Mouse (Mus musculus) midbrain, embryonic 15.5 days (tissue): ENCODE results near the gene Sh3kbp1. TPM values are rescaled to one million over a fixed set of nuclear protein-coding genes. Genes with fewer than 3 reads are reported as not detected.

Experiments
- ATAC-seq: fragments of 200-750 bp; cut with Nextera tagmentation; replicated peaks from 2 replicates; pipeline ENCODE4 v1.8.0; 2017; ENCODE audit warnings: moderate TSS enrichment
- H3K27ac ChIP-seq: fragments of 300-500 bp; sonication (generic); 2 replicates; pipeline ENCODE4 v1.5.1; 2015; ENCODE audit warnings: mild to moderate bottlenecking, inconsistent platforms
- H3K27me3 ChIP-seq: fragments of 300-500 bp; sonication (generic); replicated peaks from 2 replicates; pipeline ENCODE4 v1.6.1; 2015; ENCODE audit warnings: inconsistent platforms
- H3K36me3 ChIP-seq: fragments of 300-500 bp; sonication (generic); replicated peaks from 2 replicates; pipeline ENCODE4 v1.6.1; 2015; ENCODE audit warnings: inconsistent platforms
- H3K4me1 ChIP-seq: fragments of 300-500 bp; sonication (generic); 2 replicates; pipeline ENCODE4 v1.6.1; 2015; ENCODE audit warnings: inconsistent platforms
- H3K4me2 ChIP-seq: fragments of 300-500 bp; sonication (generic); 2 replicates; pipeline ENCODE4 v1.6.1; 2015; ENCODE audit warnings: inconsistent platforms, mild to moderate bottlenecking, moderate library complexity
- H3K4me3 ChIP-seq: fragments of 300-500 bp; sonication (generic); 2 replicates; pipeline ENCODE4 v1.5.1; 2015; ENCODE audit warnings: mild to moderate bottlenecking, inconsistent platforms
- H3K9ac ChIP-seq: fragments of 300-500 bp; sonication (generic); 2 replicates; pipeline ENCODE4 v1.6.1; 2015; ENCODE audit warnings: mild to moderate bottlenecking, inconsistent platforms
- H3K9me3 ChIP-seq: fragments of 300-500 bp; sonication (generic); 2 replicates; pipeline ENCODE4 v1.6.1; 2016; ENCODE audit warnings: inconsistent platforms
- WGBS: fragments of 180-500 bp; shearing (Covaris S2); methylation state at CpG from one replicate; pipeline ENCODE4 v1.1.7; 2015; ENCODE audit warnings: mixed read lengths; 5-methylcytosine and 5-hydroxymethylcytosine counted together
- polyA plus RNA-seq: library from polyadenylated mRNA; unstranded; fragments of >200 nt; fragmentation: Nextera tagmentation; extraction: Ambion mirVana; gene quantifications from 2 replicates; pipeline ENCODE4 v1.2.1, GENCODE M21; 2015

Gene Sh3kbp1
- polyA plus RNA-seq, 1 experiment from 2014 or later = 44.5 TPM

DNA sequence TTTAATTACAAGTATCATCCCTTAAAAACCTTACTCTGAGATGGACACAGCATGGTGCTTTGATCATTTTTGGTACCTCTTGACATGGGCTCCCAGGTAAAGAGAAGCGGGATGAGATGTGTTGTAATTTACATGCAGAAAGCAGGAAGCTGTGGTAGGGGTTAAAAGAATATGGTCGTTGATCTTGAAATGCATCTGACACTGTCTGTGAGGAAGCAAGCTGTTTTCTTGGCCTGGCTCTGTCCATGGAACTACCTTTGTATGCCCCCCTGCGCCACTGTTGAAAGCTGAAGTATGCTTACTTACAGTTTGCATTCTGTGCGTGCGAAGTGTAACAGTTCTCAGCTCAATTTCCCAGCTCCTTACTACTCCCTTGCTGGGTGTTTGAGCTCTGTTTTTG is 61.6 kb downstream of the Sh3kbp1 start:
- H3K9me3 ChIP-seq = no peaks in the 10 kb centered on the region
- no peak for ATAC-seq
- H3K4me3 ChIP-seq = no peak overlapping the region
- no peak overlapping the region for H3K9ac ChIP-seq
- WGBS = 86% methylated on average over 5 of the region's 5 CpGs
- peaks cover 3% of the 10 kb centered on the region; the same call in 1 of the 2 replicates for H3K27me3 ChIP-seq
- H3K4me2 ChIP-seq = no peak overlapping the region
- H3K36me3 ChIP-seq = no peaks in the 10 kb centered on the region
- H3K27ac ChIP-seq = no peak overlapping the region
- no peaks in the 10 kb centered on the region for H3K4me1 ChIP-seq

DNA sequence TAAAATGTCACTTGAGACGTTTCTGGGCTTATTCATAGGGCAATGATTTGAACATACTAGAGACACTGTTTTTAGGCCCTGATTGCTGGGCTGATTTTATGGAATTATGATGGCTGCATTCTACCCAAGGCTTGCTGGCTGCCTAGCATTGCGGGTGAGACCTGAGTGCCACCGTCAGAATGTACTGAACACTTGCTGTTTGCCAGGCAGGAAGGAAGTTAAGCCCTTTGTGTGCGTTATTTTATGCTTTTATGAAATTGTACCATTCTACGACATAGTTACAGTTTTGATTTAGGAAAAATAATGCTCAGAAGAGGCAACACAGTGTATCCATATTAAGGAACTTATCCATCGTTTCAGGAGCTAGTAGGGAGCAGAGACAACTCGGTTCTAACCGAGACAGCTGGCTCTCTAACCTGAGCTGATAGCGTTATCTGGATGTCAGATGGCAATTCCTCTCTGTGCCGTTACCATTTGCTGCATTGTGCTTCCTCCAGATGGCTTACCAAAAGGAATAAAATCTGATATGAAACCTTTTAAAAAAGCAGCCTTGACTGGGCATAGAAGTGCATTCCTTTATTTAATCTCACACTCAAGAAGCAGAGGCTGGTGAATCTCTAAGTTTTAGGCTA is 62.8 kb downstream of the Sh3kbp1 start:
- H3K27me3 ChIP-seq = peaks cover 3% of the 10 kb centered on the region; the same call in 1 of the 2 replicates
- H3K4me1 ChIP-seq = no peaks in the 10 kb centered on the region
- H3K4me3 ChIP-seq = no peak overlapping the region
- H3K4me2 ChIP-seq = no peak overlapping the region
- no peak overlapping the region for H3K27ac ChIP-seq
- no peaks in the 10 kb centered on the region for H3K9me3 ChIP-seq
- H3K36me3 ChIP-seq = no peaks in the 10 kb centered on the region
- H3K9ac ChIP-seq = no peak overlapping the region
- WGBS = 78% methylated on average over 10 of the region's 10 CpGs
- no peak for ATAC-seq

DNA sequence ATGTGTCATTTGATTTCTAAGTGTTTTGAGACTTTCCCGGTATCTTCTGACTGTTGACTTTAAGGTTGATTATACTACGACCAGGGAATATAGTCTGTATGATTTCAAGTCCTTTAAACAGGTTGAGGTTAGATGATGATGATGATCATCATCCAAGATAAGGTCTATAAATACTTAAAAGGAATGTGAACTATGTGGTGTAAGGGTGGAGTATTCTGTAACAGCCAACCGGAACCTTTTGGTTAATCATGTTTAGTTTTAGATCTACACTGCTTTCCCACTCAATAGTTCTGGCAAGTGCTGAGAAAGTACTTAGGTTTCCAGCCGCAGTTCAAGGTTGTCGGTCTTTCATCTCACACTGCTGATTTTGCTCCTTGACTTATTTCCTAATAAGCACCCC is 66.1 kb downstream of the Sh3kbp1 start:
- no peak overlapping the region for H3K4me2 ChIP-seq
- H3K36me3 ChIP-seq = no peaks in the 10 kb centered on the region
- no peak for ATAC-seq
- H3K27me3 ChIP-seq = peaks cover 3% of the 10 kb centered on the region; the same call in 1 of the 2 replicates
- no peak overlapping the region for H3K9ac ChIP-seq
- H3K4me3 ChIP-seq = no peak overlapping the region
- no peak overlapping the region for H3K27ac ChIP-seq
- no peaks in the 10 kb centered on the region for H3K9me3 ChIP-seq
- 90% methylated on average over 5 of the region's 5 CpGs for WGBS
- H3K4me1 ChIP-seq = no peaks in the 10 kb centered on the region; the same call in 1 of the 2 replicates

DNA sequence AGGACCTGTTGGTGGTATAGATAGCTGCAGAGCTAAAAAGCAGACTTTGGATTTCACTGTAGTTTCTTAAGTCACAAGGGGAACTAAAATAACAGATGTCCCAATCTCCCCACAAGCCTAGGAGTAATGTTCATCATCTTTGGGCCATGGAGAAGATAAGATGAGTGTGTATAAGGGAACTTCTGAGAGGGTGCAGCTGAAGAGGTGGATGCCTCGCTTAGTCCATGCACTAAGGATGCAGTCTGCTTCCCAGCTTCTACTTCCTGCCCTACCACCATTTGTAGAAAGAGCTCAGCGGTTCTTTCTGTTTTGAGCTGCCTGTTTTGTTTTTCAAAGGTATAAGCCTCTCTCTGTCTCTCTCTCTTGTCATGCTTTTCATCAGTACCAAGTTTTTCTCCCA is 69.5 kb downstream of the Sh3kbp1 start:
- no peak overlapping the region for H3K4me3 ChIP-seq
- H3K36me3 ChIP-seq = no peaks in the 10 kb centered on the region
- H3K4me1 ChIP-seq = no peaks in the 10 kb centered on the region; the same call in 1 of the 2 replicates
- WGBS = 24% methylated on average over 2 of the region's 2 CpGs
- no peak overlapping the region for H3K9ac ChIP-seq
- no peak overlapping the region for H3K4me2 ChIP-seq
- H3K27me3 ChIP-seq = peaks cover 3% of the 10 kb centered on the region; the same call in 1 of the 2 replicates
- H3K9me3 ChIP-seq = no peaks in the 10 kb centered on the region
- H3K27ac ChIP-seq = no peak overlapping the region
- ATAC-seq = no peak

DNA sequence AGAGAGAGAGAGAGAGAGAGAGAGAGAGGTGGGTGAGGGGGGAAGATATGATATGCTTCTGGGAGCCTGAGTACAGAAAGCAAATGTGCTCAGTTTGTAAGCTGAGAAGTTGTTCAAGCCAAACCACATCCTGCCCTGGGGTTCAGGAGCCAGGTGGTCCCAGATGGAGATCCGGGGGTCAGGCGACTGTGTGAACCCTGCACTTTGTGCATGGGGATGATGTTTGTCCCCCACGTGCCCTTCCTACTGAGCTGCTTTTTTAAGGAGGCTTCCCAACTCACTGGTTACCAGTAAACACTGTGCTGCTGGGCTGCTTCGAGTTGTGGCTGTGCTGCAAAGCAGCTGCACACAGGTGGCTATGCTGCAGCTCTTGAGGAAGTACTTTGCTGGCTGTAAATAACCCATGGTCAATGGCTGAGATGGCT is 70.0 kb downstream of the Sh3kbp1 start:
- 20% methylated on average over 4 of the region's 4 CpGs for WGBS
- no peak overlapping the region for H3K4me3 ChIP-seq
- H3K27me3 ChIP-seq = peaks cover 3% of the 10 kb centered on the region; the same call in 1 of the 2 replicates
- H3K9me3 ChIP-seq = no peaks in the 10 kb centered on the region
- no peak overlapping the region for H3K27ac ChIP-seq
- no peaks in the 10 kb centered on the region for H3K36me3 ChIP-seq
- no peak overlapping the region for H3K4me2 ChIP-seq
- H3K4me1 ChIP-seq = no peaks in the 10 kb centered on the region; the same call in 1 of the 2 replicates
- H3K9ac ChIP-seq = no peak overlapping the region
- ATAC-seq = no peak

DNA sequence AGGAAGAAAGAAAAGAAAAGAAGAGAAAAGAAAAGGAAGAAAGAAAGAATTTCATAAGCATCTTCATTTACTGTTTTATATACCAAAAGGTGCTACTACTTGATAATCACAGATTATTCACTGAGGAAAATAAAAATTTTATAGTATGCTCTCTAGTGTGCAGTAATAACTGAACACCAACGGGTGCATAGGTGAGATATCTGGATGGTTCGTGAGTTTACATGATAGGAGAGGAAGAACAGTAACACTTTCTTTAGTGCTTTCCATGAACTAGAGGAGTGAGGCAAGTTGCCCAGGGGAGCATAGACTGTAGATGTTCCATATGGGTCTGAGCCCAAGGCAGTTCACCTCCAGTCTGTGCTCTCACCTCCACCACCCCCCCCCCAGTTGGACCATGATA is 75.8 kb downstream of the Sh3kbp1 start:
- Histone ChIP-seq H3K9ac (no peak overlapping the region), H3K4me2 (no peak overlapping the region), H3K27me3 (no peaks in the 10 kb centered on the region)

DNA sequence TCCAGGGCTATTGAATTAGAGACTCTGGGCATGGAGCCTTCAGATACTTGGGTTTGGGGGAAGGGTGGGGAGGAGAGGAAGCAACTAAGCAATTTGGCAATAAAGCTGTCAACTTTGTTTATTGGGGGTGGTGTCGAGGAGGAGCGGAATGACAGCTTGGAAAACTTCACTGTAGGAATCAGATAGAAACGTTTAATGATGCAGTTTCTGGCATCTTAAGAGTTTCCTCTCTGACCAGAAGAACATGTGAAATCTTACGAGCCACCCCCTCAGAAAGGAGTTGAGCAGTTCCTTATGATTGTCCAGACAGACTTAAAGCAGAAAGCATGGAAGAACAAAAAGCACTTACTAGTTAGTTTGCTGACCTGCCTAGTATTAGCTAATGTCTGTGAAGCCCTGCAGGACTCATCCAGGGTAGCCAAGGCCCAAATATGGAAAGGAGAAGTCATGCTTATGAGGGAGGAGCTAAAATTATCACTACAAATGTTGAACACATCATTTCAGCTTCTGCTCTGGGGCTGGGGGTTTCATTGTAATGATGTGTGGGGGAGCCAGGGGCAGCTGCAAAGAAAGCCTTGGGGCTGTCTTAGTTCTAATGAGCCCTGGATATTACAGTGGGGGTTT is 77.4 kb downstream of the Sh3kbp1 start:
- no peak for ATAC-seq
- WGBS = 78% methylated on average over 4 of the region's 4 CpGs

More for the DNA sequence above, 75.8 kb downstream of the Sh3kbp1 start:
- H3K4me1 ChIP-seq = no peaks in the 10 kb centered on the region
- no peak overlapping the region for H3K27ac ChIP-seq
- WGBS = 87% methylated on average over 2 of the region's 2 CpGs
- no peaks in the 10 kb centered on the region for H3K9me3 ChIP-seq
- no peak for ATAC-seq
- H3K4me3 ChIP-seq = no peak overlapping the region
- H3K36me3 ChIP-seq = no peaks in the 10 kb centered on the region

DNA sequence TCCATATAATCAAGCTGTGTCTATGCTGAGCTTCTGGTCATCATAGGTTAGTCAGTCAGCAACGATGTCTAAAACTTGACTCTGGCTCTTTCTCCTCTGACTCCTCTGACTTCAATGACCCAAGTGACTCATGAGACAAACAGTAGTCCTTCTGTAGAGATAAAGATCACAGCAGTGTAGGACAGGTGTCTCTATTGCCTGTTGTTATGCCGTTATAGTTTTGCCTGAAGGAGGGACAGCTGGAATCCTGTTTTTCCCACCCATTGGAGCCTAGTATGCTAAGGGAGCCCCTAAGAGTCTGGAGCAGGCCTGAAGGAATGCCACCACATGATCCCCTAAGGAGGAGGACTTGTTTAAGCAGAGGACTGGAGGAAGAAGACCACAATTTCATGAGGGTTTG is 78.3 kb downstream of the Sh3kbp1 start:
- H3K4me3 ChIP-seq = no peak overlapping the region
- H3K9ac ChIP-seq = no peak overlapping the region
- H3K27me3 ChIP-seq = no peaks in the 10 kb centered on the region
- no peak overlapping the region for H3K4me2 ChIP-seq
- no peak for ATAC-seq
- no peaks in the 10 kb centered on the region for H3K36me3 ChIP-seq
- H3K4me1 ChIP-seq = peaks cover 6% of the 10 kb centered on the region; the same call in 1 of the 2 replicates
- 87% methylated on average over 2 of the region's 2 CpGs for WGBS
- H3K27ac ChIP-seq = no peak overlapping the region
- H3K9me3 ChIP-seq = no peaks in the 10 kb centered on the region

More for the DNA sequence above, 77.4 kb downstream of the Sh3kbp1 start:
- Histone ChIP-seq H3K4me2 (no peak overlapping the region), H3K9me3 (no peaks in the 10 kb centered on the region), H3K27me3 (no peaks in the 10 kb centered on the region), H3K9ac (no peak overlapping the region), H3K4me3 (no peak overlapping the region), H3K36me3 (no peaks in the 10 kb centered on the region), H3K27ac (no peak overlapping the region), H3K4me1 (peaks cover 6% of the 10 kb centered on the region; the same call in 1 of the 2 replicates)

DNA sequence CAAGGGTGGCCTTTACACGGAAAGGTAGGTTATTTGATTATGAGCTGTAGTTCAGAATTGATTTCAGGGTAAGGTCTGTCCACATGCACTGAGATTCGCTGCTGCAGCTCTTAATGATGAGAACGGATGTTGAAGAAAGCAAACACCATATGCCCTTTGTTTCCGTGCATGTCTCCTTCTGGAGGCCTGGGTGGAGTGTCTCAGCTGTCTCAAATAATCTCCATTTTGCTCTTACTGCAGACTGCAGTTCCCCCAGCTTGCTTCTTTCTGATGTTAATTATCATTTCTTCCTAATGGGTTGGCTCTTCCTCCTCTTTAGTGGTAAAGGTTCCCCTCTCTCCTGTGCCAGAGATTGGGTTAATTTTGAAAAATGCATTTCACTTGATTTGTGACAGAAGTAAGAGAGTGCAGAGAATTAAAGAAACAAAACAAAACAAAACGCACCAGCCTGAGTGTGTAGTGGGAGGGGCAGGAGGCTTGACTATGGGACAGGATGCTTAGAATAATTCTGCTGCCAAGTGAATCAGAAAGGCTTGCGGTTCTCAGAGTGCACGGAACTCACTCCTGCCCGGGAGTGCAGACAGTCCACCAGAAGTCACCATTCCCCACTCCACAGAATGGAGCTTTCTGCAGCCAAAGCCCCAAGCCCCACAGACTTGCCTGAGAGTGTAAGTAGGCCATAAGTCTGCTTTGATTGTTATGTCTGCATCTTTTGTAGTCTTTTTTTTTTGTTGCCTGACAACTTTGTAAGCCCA is 81.2 kb downstream of the Sh3kbp1 start:
- no peak overlapping the region for H3K4me3 ChIP-seq
- no peak; the same call in 1 of the 2 replicates for ATAC-seq
- no peak overlapping the region for H3K4me2 ChIP-seq
- H3K27me3 ChIP-seq = no peaks in the 10 kb centered on the region; the same call in none of the 2 replicates
- no peak overlapping the region for H3K9ac ChIP-seq
- H3K9me3 ChIP-seq = no peaks in the 10 kb centered on the region
- WGBS = 34% methylated on average over 8 of the region's 8 CpGs
- H3K36me3 ChIP-seq = no peaks in the 10 kb centered on the region
- peaks cover 6% of the 10 kb centered on the region; the same call in 1 of the 2 replicates for H3K4me1 ChIP-seq
- H3K27ac ChIP-seq = peak overlapping the region; percentile 48; the same call in 1 of the 2 replicates

DNA sequence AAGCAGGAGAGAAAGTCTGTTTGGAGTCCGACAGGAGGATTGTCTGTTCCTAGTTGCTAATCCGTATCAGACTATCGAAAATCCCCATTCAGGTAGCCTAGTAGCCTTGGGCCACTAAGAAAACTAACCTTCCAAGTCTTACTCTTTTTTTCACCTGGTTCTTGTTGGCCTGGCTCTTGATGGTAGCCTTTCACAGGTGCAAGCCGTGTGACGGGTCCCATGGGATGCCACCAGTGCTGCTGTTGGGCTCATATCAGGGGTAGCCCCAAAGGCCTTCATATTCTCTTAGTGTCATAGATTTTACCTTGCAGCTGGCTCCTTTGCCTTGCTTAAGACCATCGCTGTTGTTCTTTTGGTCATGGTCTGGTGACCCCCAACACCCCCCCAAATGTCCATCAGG is 82.2 kb downstream of the Sh3kbp1 start:
- no peaks in the 10 kb centered on the region for H3K36me3 ChIP-seq
- H3K4me3 ChIP-seq = no peak overlapping the region
- H3K9ac ChIP-seq = no peak overlapping the region
- ATAC-seq = no peak
- no peaks in the 10 kb centered on the region; the same call in none of the 2 replicates for H3K27me3 ChIP-seq
- H3K4me2 ChIP-seq = no peak overlapping the region
- no peaks in the 10 kb centered on the region for H3K9me3 ChIP-seq
- H3K4me1 ChIP-seq = peaks cover 6% of the 10 kb centered on the region; the same call in 1 of the 2 replicates
- 87% methylated on average over 6 of the region's 6 CpGs for WGBS
- no peak overlapping the region for H3K27ac ChIP-seq

DNA sequence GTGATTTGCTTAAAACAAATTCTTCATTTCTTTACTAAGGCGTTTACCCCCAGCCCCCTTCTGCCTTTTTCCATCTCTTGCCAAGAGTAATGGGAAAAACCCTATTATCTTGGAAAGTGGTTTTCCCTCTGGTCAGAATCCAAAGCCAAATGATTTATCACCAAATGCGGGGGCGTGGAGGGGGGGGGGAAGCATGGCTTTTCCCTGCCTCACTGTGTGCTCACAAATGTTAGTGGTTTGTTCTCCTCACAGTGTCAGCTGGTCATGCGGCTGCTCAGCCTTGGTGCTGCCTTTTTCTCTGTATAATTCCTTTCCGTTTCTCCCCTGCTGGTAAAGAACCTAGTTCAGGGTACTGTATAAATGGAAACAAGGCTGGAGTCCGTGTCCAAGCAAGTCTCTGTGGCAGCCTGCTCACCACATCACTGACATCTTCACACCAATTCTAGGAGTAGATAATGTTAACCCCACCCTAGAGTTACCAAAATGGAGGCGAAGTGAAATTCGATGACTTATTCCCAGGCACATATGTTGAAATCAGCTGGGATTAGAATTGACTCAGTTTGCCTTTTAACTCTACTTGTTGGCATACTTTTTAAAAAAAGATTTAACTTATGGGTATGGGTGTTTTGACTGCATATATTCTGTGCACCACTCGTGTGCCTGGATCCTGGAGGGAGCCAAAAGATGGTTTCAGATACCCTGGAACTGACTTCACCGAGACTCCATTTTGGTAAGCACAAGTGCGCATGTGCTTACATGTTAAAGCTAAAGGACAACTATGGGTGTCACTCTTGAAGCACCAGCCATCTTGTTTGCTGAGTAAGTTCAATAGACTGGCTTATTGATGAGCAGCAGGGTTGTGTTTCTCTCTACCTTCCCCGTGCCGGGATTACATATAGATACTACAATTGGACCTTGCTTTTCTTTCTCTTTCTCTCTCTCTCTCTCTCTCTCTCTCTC is 84.3 kb downstream of the Sh3kbp1 start:
- Histone ChIP-seq H3K4me1 (peaks cover 6% of the 10 kb centered on the region; the same call in 1 of the 2 replicates), H3K9me3 (no peaks in the 10 kb centered on the region), H3K27ac (no peak overlapping the region), H3K4me2 (no peak overlapping the region), H3K36me3 (no peaks in the 10 kb centered on the region), H3K9ac (no peak overlapping the region), H3K4me3 (no peak overlapping the region), H3K27me3 (no peaks in the 10 kb centered on the region; the same call in none of the 2 replicates)
- no peak for ATAC-seq
- 84% methylated on average over 13 of the region's 13 CpGs for WGBS
